Mouse (Mus musculus) brain, embryonic 14.5 days (tissue): ENCODE measurements around the gene Vmn1r222.

ENCODE experiments used
- CTCF ChIP-seq: fragments of 200-500 bp; IDR thresholded peaks from 2 replicates; pipeline ENCODE4 v1.5.1; 2012; ENCODE audit warnings: inconsistent platforms, mild to moderate bottlenecking, moderate library complexity, borderline replicate concordance; ENCODE audit not compliant: insufficient read depth, insufficient read length; ENCODE audit errors: extremely low read depth
- POLR2A ChIP-seq: fragments of 200-500 bp; IDR thresholded peaks from 2 replicates; pipeline ENCODE4 v1.6.1; 2012; ENCODE audit warnings: mild to moderate bottlenecking, inconsistent platforms, borderline replicate concordance; ENCODE audit not compliant: poor library complexity, insufficient read depth, insufficient read length, severe bottlenecking; ENCODE audit errors: extremely low read depth

- TF ChIP-seq POLR2A: no peak
- no peak for TF ChIP-seq CTCF
Observed at GRCm38 (mm10) chr13:23285191-23285920, 49.6 kb upstream of the Vmn1r222 start.
